Mouse (Mus musculus) liver, postnatal 0 days (tissue): ENCODE data around the gene Mrps18a. TPM values are rescaled to one million over a fixed set of nuclear protein-coding genes. Genes with fewer than 3 reads are reported as not detected.

ENCODE experiments used
- ATAC-seq: fragments of 200-750 bp; cut with Nextera tagmentation; 2 replicates; pipeline ENCODE4 v1.8.0; 2017; ENCODE audit warnings: mild to moderate bottlenecking, moderate library complexity
- DNase-seq: peaks from one replicate; pipeline ENCODE4 v3.0.0-alpha.2; 2016
- H3K27ac ChIP-seq: fragments of 300-500 bp; sonication (generic); 2 replicates; pipeline ENCODE4 v1.5.1; 2014; ENCODE audit warnings: antibody characterized with exemption, moderate library complexity, mild to moderate bottlenecking, low read depth
- H3K27me3 ChIP-seq: fragments of 300-500 bp; sonication (generic); 2 replicates; pipeline ENCODE4 v1.6.1; 2014; ENCODE audit warnings: low read length, control low read depth, mixed read lengths; ENCODE audit not compliant: insufficient read depth
- H3K36me3 ChIP-seq: fragments of 300-500 bp; sonication (generic); replicated peaks from 2 replicates; pipeline ENCODE4 v1.6.1; 2014; ENCODE audit warnings: mild to moderate bottlenecking, control low read depth, low read length, moderate library complexity, mixed read lengths; ENCODE audit not compliant: insufficient read depth
- H3K4me1 ChIP-seq: fragments of 300-500 bp; sonication (generic); 2 replicates; pipeline ENCODE4 v1.6.1; 2014; ENCODE audit warnings: antibody characterized with exemption, mild to moderate bottlenecking, control low read depth; ENCODE audit not compliant: insufficient read depth
- H3K4me2 ChIP-seq: fragments of 300-500 bp; sonication (generic); 2 replicates; pipeline ENCODE4 v1.6.1; 2014; ENCODE audit warnings: low read depth, mild to moderate bottlenecking, low read length, moderate library complexity, mixed read lengths
- H3K4me3 ChIP-seq: fragments of 300-500 bp; sonication (generic); 2 replicates; pipeline ENCODE4 v1.5.1; 2014; ENCODE audit warnings: low read depth, low read length
- H3K9ac ChIP-seq: fragments of 300-500 bp; sonication (generic); replicated peaks from 2 replicates; pipeline ENCODE4 v1.6.1; 2014; ENCODE audit warnings: mild to moderate bottlenecking, moderate library complexity
- H3K9me3 ChIP-seq: fragments of 300-500 bp; sonication (generic); 2 replicates; pipeline ENCODE4 v1.6.1; 2016; ENCODE audit warnings: mild to moderate bottlenecking, control low read depth, low read length, mixed read lengths
- CTCF ChIP-seq: sonication (generic); IDR thresholded peaks from 2 replicates; pipeline ENCODE4 v1.5.1; 2016; ENCODE audit warnings: antibody characterized with exemption, low read depth
- EP300 ChIP-seq: IDR thresholded peaks from 2 replicates; pipeline ENCODE4 v1.6.1; 2016; ENCODE audit warnings: antibody characterized with exemption, low read depth, mild to moderate bottlenecking
- WGBS: fragments of 180-500 bp; shearing (Covaris S2); extraction: QIAGEN DNeasy Blood & Tissue Kit; methylation state at CpG from one replicate; pipeline ENCODE4 v1.1.7; 2014; ENCODE audit not compliant: insufficient replicate concordance; 5-methylcytosine and 5-hydroxymethylcytosine counted together
- polyA plus RNA-seq: library from polyadenylated mRNA; unstranded; fragments of >200 nt; fragmentation: Nextera tagmentation; extraction: Ambion mirVana; gene quantifications from 2 replicates; pipeline ENCODE4 v1.2.1, GENCODE M21; 2015

Gene Mrps18a
- polyA plus RNA-seq, 1 experiment from 2014 or later: 55.6 TPM

- Histone ChIP-seq H3K9ac (no peak overlapping the region), H3K27ac (no peak overlapping the region), H3K4me3 (no peak overlapping the region), H3K27me3 (no peaks in the 10 kb centered on the region), H3K36me3 (peaks cover 66% of the 10 kb centered on the region), H3K4me2 (no peak overlapping the region), H3K9me3 (no peaks in the 10 kb centered on the region), H3K4me1 (peaks cover 21% of the 10 kb centered on the region)
- no peak for DNase-seq
- no peak for ATAC-seq
- TF ChIP-seq EP300: no peak
- no peak for TF ChIP-seq CTCF
- 92% methylated on average over 10 of the region's 10 CpGs for WGBS
Measured at GRCm38 (mm10) chr17:46164791-46165190, 54.0 kb downstream of the Mrps18a start.

GRCm38 (mm10) chr17:46165460-46165859 lies 54.7 kb downstream of the Mrps18a start:
- Histone ChIP-seq H3K9me3 (no peaks in the 10 kb centered on the region), H3K4me1 (peaks cover 21% of the 10 kb centered on the region), H3K27me3 (no peaks in the 10 kb centered on the region), H3K27ac (no peak overlapping the region), H3K36me3 (peaks cover 72% of the 10 kb centered on the region), H3K4me2 (no peak overlapping the region), H3K9ac (no peak overlapping the region), H3K4me3 (no peak overlapping the region)
- 93% methylated on average over 12 of the region's 12 CpGs for WGBS
- DNase-seq (no peak), ATAC-seq (no peak)
- TF ChIP-seq EP300 (no peak), CTCF (no peak)

- ATAC-seq (no peak), DNase-seq (no peak)
- Histone ChIP-seq H3K27me3 (no peaks in the 10 kb centered on the region), H3K36me3 (peaks cover 80% of the 10 kb centered on the region), H3K9ac (no peak overlapping the region), H3K4me1 (peaks cover 21% of the 10 kb centered on the region), H3K9me3 (no peaks in the 10 kb centered on the region), H3K4me2 (no peak overlapping the region), H3K4me3 (no peak overlapping the region), H3K27ac (no peak overlapping the region)
- WGBS: 85% methylated on average over 5 of the region's 5 CpGs
- TF ChIP-seq CTCF: no peak
- no peak for TF ChIP-seq EP300
Measured at GRCm38 (mm10) chr17:46166270-46166669, 55.5 kb downstream of the Mrps18a start.

GRCm38 (mm10) chr17:46167014-46167413 lies 56.2 kb downstream of the Mrps18a start:
- DNase-seq: no peak
- 83% methylated on average over 11 of the region's 11 CpGs for WGBS
- Histone ChIP-seq H3K9me3 (no peaks in the 10 kb centered on the region), H3K27ac (no peak overlapping the region), H3K4me2 (no peak overlapping the region), H3K9ac (no peak overlapping the region), H3K4me3 (no peak overlapping the region), H3K27me3 (no peaks in the 10 kb centered on the region), H3K4me1 (peaks cover 15% of the 10 kb centered on the region), H3K36me3 (peaks cover 87% of the 10 kb centered on the region)
- TF ChIP-seq EP300: no peak
- TF ChIP-seq CTCF: peak; percentile 59
- ATAC-seq: no peak

- Histone ChIP-seq H3K4me2 (no peak overlapping the region), H3K36me3 (peaks cover 98% of the 10 kb centered on the region), H3K4me1 (peaks cover 2% of the 10 kb centered on the region), H3K27me3 (no peaks in the 10 kb centered on the region), H3K4me3 (no peak overlapping the region), H3K9me3 (no peaks in the 10 kb centered on the region), H3K27ac (peak overlapping the region; percentile 20; the same call in 1 of the 2 replicates), H3K9ac (no peak overlapping the region)
- TF ChIP-seq EP300: no peak
- TF ChIP-seq CTCF: peak; percentile 21; the same call in 1 of the 2 replicates
- peak; percentile 68 for ATAC-seq
- DNase-seq: no peak
- WGBS: 56% methylated on average over 5 of the region's 5 CpGs
Measured at GRCm38 (mm10) chr17:46168318-46168717, 57.5 kb downstream of the Mrps18a start.

- no peak overlapping the region for H3K4me2 ChIP-seq
- 91% methylated on average over 5 of the region's 5 CpGs for WGBS
- no peaks in the 10 kb centered on the region for H3K4me1 ChIP-seq
- no peaks in the 10 kb centered on the region for H3K27me3 ChIP-seq
- TF ChIP-seq CTCF: no peak
- no peak for TF ChIP-seq EP300
- peaks cover 95% of the 10 kb centered on the region for H3K36me3 ChIP-seq
- no peak overlapping the region for H3K9ac ChIP-seq
- DNase-seq (no peak), ATAC-seq (no peak)
- H3K27ac ChIP-seq: peak overlapping the region; percentile 20; the same call in 1 of the 2 replicates
- no peak overlapping the region for H3K4me3 ChIP-seq
- no peaks in the 10 kb centered on the region for H3K9me3 ChIP-seq
Measured at GRCm38 (mm10) chr17:46168768-46169167, 58.0 kb downstream of the Mrps18a start.

- no peak overlapping the region for H3K4me3 ChIP-seq
- peaks cover 84% of the 10 kb centered on the region for H3K36me3 ChIP-seq
- H3K27me3 ChIP-seq: no peaks in the 10 kb centered on the region
- WGBS: 67% methylated on average over 3 of the region's 3 CpGs
- no peak for ATAC-seq
- no peak overlapping the region for H3K4me2 ChIP-seq
- no peaks in the 10 kb centered on the region for H3K4me1 ChIP-seq
- no peak overlapping the region for H3K9ac ChIP-seq
- DNase-seq: no peak
- TF ChIP-seq CTCF (peak; percentile 85), EP300 (no peak)
- no peak overlapping the region for H3K27ac ChIP-seq
- no peaks in the 10 kb centered on the region for H3K9me3 ChIP-seq
Measured at GRCm38 (mm10) chr17:46170538-46170937, 59.8 kb downstream of the Mrps18a start.

Other genes starting within 250 kb of the Mrps18a start
- gene Vegfa, start 78.6 kb upstream of the Mrps18a start, polyA plus RNA-seq: 2.8 and 3.1 TPM in 2 replicates
- 1.7 and 1.8 TPM in 2 replicates for gene Rsph9, start 33.2 kb downstream of the Mrps18a start, polyA plus RNA-seq
- 25.0 and 25.3 TPM in 2 replicates for gene Mad2l1bp, start 42.6 kb downstream of the Mrps18a start, polyA plus RNA-seq
- gene Gtpbp2, start 50.0 kb downstream of the Mrps18a start, polyA plus RNA-seq: 23.4 and 27.5 TPM in 2 replicates
- 6.9 and 8.9 TPM in 2 replicates for gene Polh, start 91.7 kb downstream of the Mrps18a start, polyA plus RNA-seq
- 7.4 and 8.7 TPM in 2 replicates for gene Xpo5, start 91.8 kb downstream of the Mrps18a start, polyA plus RNA-seq
- 23.9 and 24.8 TPM in 2 replicates for gene Polr1c, start 137.1 kb downstream of the Mrps18a start, polyA plus RNA-seq
- gene Yipf3, start 137.1 kb downstream of the Mrps18a start, polyA plus RNA-seq: 62.6 and 68.7 TPM in 2 replicates
- gene Lrrc73, start 142.5 kb downstream of the Mrps18a start, polyA plus RNA-seq: 0.12 TPM in 1 of 2 replicates, not detected in the other
- 5.6 and 6.2 TPM in 2 replicates for gene Tjap1, start 172.0 kb downstream of the Mrps18a start, polyA plus RNA-seq
- gene Dlk2, start 186.4 kb downstream of the Mrps18a start, polyA plus RNA-seq: not detected in 2 replicates
- 1.5 TPM in 2 replicates for gene Abcc10, start 217.4 kb downstream of the Mrps18a start, polyA plus RNA-seq